ENCODE assay signal across 12 mouse cellular contexts in genomic region chr8:93911715-93912555, GRCm38 (mm10).
A peak's percentile ranks its signal among the peaks of the same experiment; 100 is the strongest.
DNase-seq lines count a peak whose midpoint lies in the region; ATAC-seq and TF ChIP-seq lines count a peak whose summit lies in the region.
"Had no signal": no experiment of that assay in that cellular context is flagged by ENCODE, and none has a peak within 500 bp of the region (broad histone marks: within the 10 kb centered on the region; RNA-seq: fewer than 3 reads in every experiment).

No protein-coding gene starts in this region.

- H3K4me3 ChIP-seq in cerebellum, adult 2 months (replicated peaks; ENCODE audit: insufficient read depth, low read depth, low read length) = no peak overlapping the region
- H3K4me3 ChIP-seq in kidney, adult 2 months (ENCODE audit: insufficient read depth, low read depth, low read length) = no peak overlapping the region
- H3K4me3 ChIP-seq in midbrain, embryonic 10.5 days = no peak overlapping the region
- H3K4me3 ChIP-seq in midbrain, embryonic 13.5 days (replicated peaks) = no peak overlapping the region
- H3K4me3 ChIP-seq in stomach, embryonic 16.5 days (replicated peaks; ENCODE audit: low read length) = no peak overlapping the region
- H3K4me3 ChIP-seq: embryonic facial prominence, embryonic 10.5 days had no signal

- no peak for TF ChIP-seq CTCF in cerebellum, adult 2 months (IDR thresholded peaks at IDR 0.05; ENCODE audit: borderline replicate concordance, insufficient read depth, low read depth, low read length)
- TF ChIP-seq CTCF in kidney, adult 2 months (conservative IDR thresholded peaks at IDR 0.05; ENCODE audit: insufficient read depth, insufficient read length, low read depth, low read length) = no peak

- no peaks in the 10 kb centered on the region for H3K27me3 ChIP-seq in cerebellum, adult 2 months (ENCODE audit: control insufficient read depth, insufficient read depth, low read length)
- H3K27me3 ChIP-seq in kidney, adult 2 months (replicated peaks; ENCODE audit: control insufficient read depth, insufficient read depth, low read length) = no peaks in the 10 kb centered on the region
- peaks cover 6% of the 10 kb centered on the region for H3K27me3 ChIP-seq in midbrain, embryonic 10.5 days (ENCODE audit: low read depth, poor library complexity, severe bottlenecking)
- H3K27me3 ChIP-seq in midbrain, embryonic 13.5 days = no peaks in the 10 kb centered on the region
- no peaks in the 10 kb centered on the region for H3K27me3 ChIP-seq in stomach, embryonic 16.5 days (ENCODE audit: control insufficient read depth, insufficient read depth, low read length)

- no peak overlapping the region for H3K4me2 ChIP-seq in midbrain, embryonic 13.5 days (replicated peaks)
- no peak overlapping the region for H3K4me2 ChIP-seq in stomach, embryonic 16.5 days (ENCODE audit: low read depth, low read length)

- WGBS in cerebellum, adult 2 months = 75% methylated on average over 7 of the region's 7 CpGs
- WGBS in kidney, adult 2 months = 63% methylated on average over 7 of the region's 7 CpGs
- WGBS in midbrain, embryonic 10.5 days = 79% methylated on average over 7 of the region's 7 CpGs
- WGBS in midbrain, embryonic 13.5 days = 76% methylated on average over 7 of the region's 7 CpGs
- WGBS in stomach, embryonic 16.5 days = 45% methylated on average over 7 of the region's 7 CpGs

- H3K4me1 ChIP-seq in cerebellum, adult 2 months (ENCODE audit: control insufficient read depth, insufficient read depth, low read length) = peaks cover 70% of the 10 kb centered on the region
- no peaks in the 10 kb centered on the region for H3K4me1 ChIP-seq in kidney, adult 2 months (ENCODE audit: control insufficient read depth, insufficient read depth, low read length)
- H3K4me1 ChIP-seq in midbrain, embryonic 10.5 days = peaks cover 47% of the 10 kb centered on the region
- H3K4me1 ChIP-seq in midbrain, embryonic 13.5 days (replicated peaks) = peaks cover 75% of the 10 kb centered on the region
- H3K4me1 ChIP-seq in stomach, embryonic 16.5 days (ENCODE audit: control insufficient read depth, insufficient read depth, low read length) = peaks cover 17% of the 10 kb centered on the region

- DNase-seq in cerebellum, adult 2 months = no peak
- DNase-seq in cerebellum, postnatal 14 days = no peak
- peak; percentile 7 for DNase-seq in kidney, adult 2 months
- no peak for DNase-seq in kidney, postnatal 25 days
- DNase-seq in midbrain, embryonic 10.5 days (ENCODE audit: low spot score) = no peak
- DNase-seq in frontal cortex, postnatal 25 days (ENCODE audit: low spot score in 2 of 2) = no peak
- DNase-seq: cerebellum, adult 18-20 months; lung, postnatal 36 days; retina, postnatal 1 day had no signal

- H3K9me3 ChIP-seq in midbrain, embryonic 10.5 days (replicated peaks) = no peaks in the 10 kb centered on the region
- no peaks in the 10 kb centered on the region for H3K9me3 ChIP-seq in midbrain, embryonic 13.5 days
- no peaks in the 10 kb centered on the region for H3K9me3 ChIP-seq in stomach, embryonic 16.5 days (replicated peaks; ENCODE audit: control insufficient read depth, low read length)
- H3K9me3 ChIP-seq: embryonic facial prominence, embryonic 10.5 days had no signal

- ATAC-seq in midbrain, embryonic 13.5 days = no peak
- peak; percentile 86 for ATAC-seq in stomach, embryonic 16.5 days (ENCODE audit: insufficient read depth, low FRiP score)

- TF ChIP-seq POLR2A in cerebellum, adult 2 months (IDR thresholded peaks at IDR 0.05; ENCODE audit: borderline replicate concordance, insufficient read depth, low read length) = no peak
- TF ChIP-seq POLR2A in kidney, adult 2 months (IDR thresholded peaks at IDR 0.05; ENCODE audit: low read depth, low read length) = no peak

- no peak overlapping the region for H3K9ac ChIP-seq in midbrain, embryonic 13.5 days (replicated peaks)
- H3K9ac ChIP-seq in stomach, embryonic 16.5 days (ENCODE audit: low read length) = 0 out of 2 replicates have a peak overlapping the region, but pooled peaks have one; percentile 25

- peak overlapping the region; percentile 64 for H3K27ac ChIP-seq in cerebellum, adult 2 months (ENCODE audit: insufficient read depth, low read length)
- H3K27ac ChIP-seq in kidney, adult 2 months (ENCODE audit: insufficient read depth, low read depth, low read length) = no peak overlapping the region
- peak overlapping the region; percentile 61 for H3K27ac ChIP-seq in midbrain, embryonic 10.5 days (replicated peaks)
- H3K27ac ChIP-seq in midbrain, embryonic 13.5 days = no peak overlapping the region; the same call in 1 of the 2 replicates
- H3K27ac ChIP-seq in stomach, embryonic 16.5 days (ENCODE audit: low read length) = peak overlapping the region; percentile 65
- H3K27ac ChIP-seq: embryonic facial prominence, embryonic 10.5 days had no signal

- H3K36me3 ChIP-seq in kidney, adult 2 months (ENCODE audit: control insufficient read depth, insufficient read depth, low read length) = no peaks in the 10 kb centered on the region
- H3K36me3 ChIP-seq in midbrain, embryonic 10.5 days = no peaks in the 10 kb centered on the region
- 0 out of 2 replicates have a peak, but pooled peaks cover 10% of the 10 kb centered on the region for H3K36me3 ChIP-seq in midbrain, embryonic 13.5 days
- H3K36me3 ChIP-seq in stomach, embryonic 16.5 days (ENCODE audit: control insufficient read depth, insufficient read depth, low read length) = no peaks in the 10 kb centered on the region
- H3K36me3 ChIP-seq: embryonic facial prominence, embryonic 10.5 days had no signal

Comparison
In these comparisons a context has a peak if more than half of its experiments do, and no peak if none do; other contexts are left out.
1. H3K27ac ChIP-seq: peak in cerebellum, adult 2 months (single experiment), midbrain, embryonic 10.5 days (single experiment) and stomach, embryonic 16.5 days (single experiment); none in kidney, adult 2 months (single experiment) and midbrain, embryonic 13.5 days (single experiment).